Mouse (Mus musculus) hindbrain, embryonic 13.5 days (tissue): Measurements from ENCODE around the gene Wfdc6a. TPM values are rescaled to one million over a fixed set of nuclear protein-coding genes. Genes with fewer than 3 reads are reported as not detected.

Experiments used
- ATAC-seq: fragments of 200-750 bp; cut with Nextera tagmentation; 2 replicates; pipeline ENCODE4 v1.8.0; 2017; ENCODE audit warnings: moderate TSS enrichment; ENCODE audit not compliant: low FRiP score
- H3K27ac ChIP-seq: fragments of 300-500 bp; sonication (generic); 2 replicates; pipeline ENCODE4 v1.5.1; 2015; ENCODE audit warnings: inconsistent platforms, mild to moderate bottlenecking, moderate library complexity
- H3K27me3 ChIP-seq: fragments of 300-500 bp; sonication (generic); 2 replicates; pipeline ENCODE4 v1.6.1; 2015; ENCODE audit warnings: mild to moderate bottlenecking, inconsistent platforms
- H3K36me3 ChIP-seq: fragments of 300-500 bp; sonication (generic); 2 replicates; pipeline ENCODE4 v1.6.1; 2015; ENCODE audit warnings: mild to moderate bottlenecking, inconsistent platforms
- H3K4me1 ChIP-seq: fragments of 300-500 bp; sonication (generic); replicated peaks from 2 replicates; pipeline ENCODE4 v1.6.1; 2015; ENCODE audit warnings: inconsistent platforms
- H3K4me2 ChIP-seq: fragments of 300-500 bp; sonication (generic); 2 replicates; pipeline ENCODE4 v1.6.1; 2015; ENCODE audit warnings: inconsistent platforms, mild to moderate bottlenecking, moderate library complexity
- H3K4me3 ChIP-seq: fragments of 300-500 bp; sonication (generic); 2 replicates; pipeline ENCODE4 v1.5.1; 2015; ENCODE audit warnings: mild to moderate bottlenecking, inconsistent platforms
- H3K9ac ChIP-seq: fragments of 300-500 bp; sonication (generic); 2 replicates; pipeline ENCODE4 v1.6.1; 2015; ENCODE audit warnings: mild to moderate bottlenecking, inconsistent platforms
- H3K9me3 ChIP-seq: fragments of 300-500 bp; sonication (generic); 2 replicates; pipeline ENCODE4 v1.6.1; 2016; ENCODE audit warnings: inconsistent platforms
- WGBS: fragments of 180-500 bp; shearing (Covaris S2); methylation state at CpG from one replicate; pipeline ENCODE4 v1.1.7; 2015; 5-methylcytosine and 5-hydroxymethylcytosine counted together
- polyA plus RNA-seq: library from polyadenylated mRNA; unstranded; fragments of >200 nt; fragmentation: Nextera tagmentation; extraction: Ambion mirVana; gene quantifications from 2 replicates; pipeline ENCODE4 v1.2.1, GENCODE M21; 2015

The Wfdc6a gene
- polyA plus RNA-seq, 1 experiment from 2014 or later, result not detected

- H3K27me3 ChIP-seq, result 0 out of 2 replicates have a peak, but pooled peaks cover 6% of the 10 kb centered on the region
- H3K9ac ChIP-seq, result no peak overlapping the region
- no peak overlapping the region for H3K4me2 ChIP-seq
- no peak overlapping the region for H3K4me3 ChIP-seq
- no peak for ATAC-seq
- H3K9me3 ChIP-seq, result no peaks in the 10 kb centered on the region
- H3K4me1 ChIP-seq, result no peaks in the 10 kb centered on the region
- no peak overlapping the region for H3K27ac ChIP-seq
- H3K36me3 ChIP-seq, result no peaks in the 10 kb centered on the region
- 49% methylated on average over 5 of the region's 5 CpGs for WGBS
Observed at GRCm38 (mm10) chr2:164544454-164545097, 40.7 kb downstream of the Wfdc6a start.

GRCm38 (mm10) chr2:164543745-164544144 is 41.5 kb downstream of the Wfdc6a start:
- 0 out of 2 replicates have a peak, but pooled peaks cover 3% of the 10 kb centered on the region for H3K27me3 ChIP-seq
- H3K4me3 ChIP-seq, result no peak overlapping the region
- H3K36me3 ChIP-seq, result no peaks in the 10 kb centered on the region
- no peak overlapping the region for H3K9ac ChIP-seq
- no peaks in the 10 kb centered on the region for H3K9me3 ChIP-seq
- no peak for ATAC-seq
- H3K27ac ChIP-seq, result no peak overlapping the region
- H3K4me1 ChIP-seq, result no peaks in the 10 kb centered on the region
- no peak overlapping the region for H3K4me2 ChIP-seq
- WGBS, result 77% methylated on average over 2 of the region's 2 CpGs

- Histone ChIP-seq H3K4me1 (no peaks in the 10 kb centered on the region), H3K9ac (no peak overlapping the region), H3K4me2 (no peak overlapping the region), H3K27me3 (0 out of 2 replicates have a peak, but pooled peaks cover 3% of the 10 kb centered on the region), H3K36me3 (no peaks in the 10 kb centered on the region), H3K27ac (no peak overlapping the region), H3K9me3 (no peaks in the 10 kb centered on the region), H3K4me3 (no peak overlapping the region)
- no peak for ATAC-seq
- WGBS, result 88% methylated on average over 7 of the region's 7 CpGs
Observed at GRCm38 (mm10) chr2:164542598-164542997, 42.6 kb downstream of the Wfdc6a start.

GRCm38 (mm10) chr2:164542132-164542531 is 43.1 kb downstream of the Wfdc6a start:
- no peak overlapping the region for H3K27ac ChIP-seq
- WGBS, result 84% methylated on average over 5 of the region's 5 CpGs
- H3K27me3 ChIP-seq, result 0 out of 2 replicates have a peak, but pooled peaks cover 3% of the 10 kb centered on the region
- ATAC-seq, result no peak
- H3K4me3 ChIP-seq, result no peak overlapping the region
- no peak overlapping the region for H3K4me2 ChIP-seq
- no peaks in the 10 kb centered on the region for H3K9me3 ChIP-seq
- no peak overlapping the region for H3K9ac ChIP-seq
- H3K36me3 ChIP-seq, result no peaks in the 10 kb centered on the region
- no peaks in the 10 kb centered on the region for H3K4me1 ChIP-seq

- ATAC-seq, result no peak
- H3K36me3 ChIP-seq, result no peaks in the 10 kb centered on the region
- H3K4me2 ChIP-seq, result no peak overlapping the region
- WGBS, result 54% methylated on average over 8 of the region's 8 CpGs
- H3K4me3 ChIP-seq, result no peak overlapping the region
- no peaks in the 10 kb centered on the region for H3K9me3 ChIP-seq
- H3K9ac ChIP-seq, result no peak overlapping the region
- H3K4me1 ChIP-seq, result no peaks in the 10 kb centered on the region
- 0 out of 2 replicates have a peak, but pooled peaks cover 3% of the 10 kb centered on the region for H3K27me3 ChIP-seq
- no peak overlapping the region for H3K27ac ChIP-seq
Observed at GRCm38 (mm10) chr2:164540652-164541427, 44.4 kb downstream of the Wfdc6a start.

- Histone ChIP-seq H3K27me3 (no peaks in the 10 kb centered on the region), H3K9ac (no peak overlapping the region), H3K4me3 (no peak overlapping the region), H3K4me2 (no peak overlapping the region), H3K36me3 (no peaks in the 10 kb centered on the region), H3K4me1 (no peaks in the 10 kb centered on the region), H3K9me3 (no peaks in the 10 kb centered on the region), H3K27ac (no peak overlapping the region)
- no peak for ATAC-seq
- 88% methylated on average over 4 of the region's 4 CpGs for WGBS
Observed at GRCm38 (mm10) chr2:164537003-164537402, 48.2 kb downstream of the Wfdc6a start.

- no peaks in the 10 kb centered on the region for H3K9me3 ChIP-seq
- ATAC-seq, result no peak
- H3K4me3 ChIP-seq, result no peak overlapping the region
- H3K27ac ChIP-seq, result no peak overlapping the region
- WGBS, result 82% methylated on average over 10 of the region's 10 CpGs
- H3K36me3 ChIP-seq, result no peaks in the 10 kb centered on the region
- no peaks in the 10 kb centered on the region for H3K27me3 ChIP-seq
- no peaks in the 10 kb centered on the region for H3K4me1 ChIP-seq
- H3K4me2 ChIP-seq, result no peak overlapping the region
- H3K9ac ChIP-seq, result no peak overlapping the region
Observed at GRCm38 (mm10) chr2:164534315-164534714, 50.9 kb downstream of the Wfdc6a start.

GRCm38 (mm10) chr2:164531169-164531568 is 54.1 kb downstream of the Wfdc6a start:
- Histone ChIP-seq H3K9ac (no peak overlapping the region), H3K27me3 (no peaks in the 10 kb centered on the region), H3K27ac (no peak overlapping the region), H3K4me3 (no peak overlapping the region), H3K36me3 (no peaks in the 10 kb centered on the region), H3K4me1 (no peaks in the 10 kb centered on the region), H3K4me2 (no peak overlapping the region), H3K9me3 (0 out of 2 replicates have a peak, but pooled peaks cover 8% of the 10 kb centered on the region)
- no peak for ATAC-seq
- 5% methylated on average over 3 of the region's 3 CpGs for WGBS

Other genes starting within 250 kb of the Wfdc6a start
- 0.49 and 0.92 TPM in 2 replicates for gene Slpi, start 196.4 kb downstream of the Wfdc6a start, polyA plus RNA-seq
- 0.05 and 0.09 TPM in 2 replicates for gene Rbpjl, start 182.3 kb downstream of the Wfdc6a start, polyA plus RNA-seq
- gene Matn4, start 180.3 kb downstream of the Wfdc6a start, polyA plus RNA-seq, result 2.3 and 9.3 TPM in 2 replicates
- 9.0 and 9.7 TPM in 2 replicates for gene Sdc4, start 141.6 kb downstream of the Wfdc6a start, polyA plus RNA-seq
- 84.3 and 85.3 TPM in 2 replicates for gene Sys1, start 128.5 kb downstream of the Wfdc6a start, polyA plus RNA-seq
- 5.0 and 5.9 TPM in 2 replicates for gene Gm20458, start 124.5 kb downstream of the Wfdc6a start, polyA plus RNA-seq
- gene Trp53tg5, start 111.7 kb downstream of the Wfdc6a start, polyA plus RNA-seq, result 0.18 TPM in 1 of 2 replicates, not detected in the other
- gene Dbndd2, start 99.3 kb downstream of the Wfdc6a start, polyA plus RNA-seq, result 12.0 and 13.8 TPM in 2 replicates
- 67.3 and 71.1 TPM in 2 replicates for gene Pigt, start 87.9 kb downstream of the Wfdc6a start, polyA plus RNA-seq
- 4.5 and 5.5 TPM in 2 replicates for gene Wfdc2, start 23.0 kb downstream of the Wfdc6a start, polyA plus RNA-seq
- gene Spint3, start 12.0 kb downstream of the Wfdc6a start, polyA plus RNA-seq, result not detected in 2 replicates
- gene Eppin, start 8.1 kb upstream of the Wfdc6a start, polyA plus RNA-seq, result not detected in 2 replicates
- not detected in 2 replicates for gene Wfdc6b, start 28.1 kb upstream of the Wfdc6a start, polyA plus RNA-seq
- gene Wfdc8, start 28.2 kb upstream of the Wfdc6a start, polyA plus RNA-seq, result not detected in 2 replicates
- gene Wfdc16, start 53.3 kb upstream of the Wfdc6a start, polyA plus RNA-seq, result not detected in 2 replicates
- gene Wfdc10, start 70.6 kb upstream of the Wfdc6a start, polyA plus RNA-seq, result not detected in 2 replicates
- not detected in 2 replicates for gene Wfdc9, start 71.1 kb upstream of the Wfdc6a start, polyA plus RNA-seq
- gene Wfdc11, start 88.6 kb upstream of the Wfdc6a start, polyA plus RNA-seq, result not detected in 2 replicates
- not detected in 2 replicates for gene Wfdc13, start 99.7 kb upstream of the Wfdc6a start, polyA plus RNA-seq
- gene Spint4, start 113.1 kb upstream of the Wfdc6a start, polyA plus RNA-seq, result not detected in 2 replicates
- not detected in 2 replicates for gene Spint5, start 129.9 kb upstream of the Wfdc6a start, polyA plus RNA-seq
- gene Wfdc3, start 160.5 kb upstream of the Wfdc6a start, polyA plus RNA-seq, result 0.95 and 1.2 TPM in 2 replicates
- 65.0 and 72.3 TPM in 2 replicates for gene Dnttip1, start 160.5 kb upstream of the Wfdc6a start, polyA plus RNA-seq
- 97.2 and 108 TPM in 2 replicates for gene Ube2c, start 184.5 kb upstream of the Wfdc6a start, polyA plus RNA-seq
- gene Tnnc2, start 194.5 kb upstream of the Wfdc6a start, polyA plus RNA-seq, result 1.3 and 3.9 TPM in 2 replicates
- gene Snx21, start 200.4 kb upstream of the Wfdc6a start, polyA plus RNA-seq, result 21.0 and 22.4 TPM in 2 replicates
- gene Acot8, start 219.4 kb upstream of the Wfdc6a start, polyA plus RNA-seq, result 19.4 and 19.8 TPM in 2 replicates
- gene Zswim3, start 219.7 kb upstream of the Wfdc6a start, polyA plus RNA-seq, result 13.7 and 14.6 TPM in 2 replicates
- gene Zswim1, start 237.2 kb upstream of the Wfdc6a start, polyA plus RNA-seq, result 23.9 and 24.3 TPM in 2 replicates
- not detected in 2 replicates for gene Spata25, start 243.1 kb upstream of the Wfdc6a start, polyA plus RNA-seq
- 101 and 109 TPM in 2 replicates for gene Ctsa, start 247.4 kb upstream of the Wfdc6a start, polyA plus RNA-seq
- gene Neurl2, start 248.0 kb upstream of the Wfdc6a start, polyA plus RNA-seq, result 5.4 and 5.9 TPM in 2 replicates